Mouse (Mus musculus) brain, embryonic 14.5 days (tissue): Measurements from ENCODE around the gene Tmem38b.

Experiments
- CTCF ChIP-seq: fragments of 200-500 bp; IDR thresholded peaks from 2 replicates; pipeline ENCODE4 v1.5.1; 2012; ENCODE audit warnings: inconsistent platforms, mild to moderate bottlenecking, moderate library complexity, borderline replicate concordance; ENCODE audit not compliant: insufficient read depth, insufficient read length; ENCODE audit errors: extremely low read depth
- POLR2A ChIP-seq: fragments of 200-500 bp; IDR thresholded peaks from 2 replicates; pipeline ENCODE4 v1.6.1; 2012; ENCODE audit warnings: mild to moderate bottlenecking, inconsistent platforms, borderline replicate concordance; ENCODE audit not compliant: poor library complexity, insufficient read depth, insufficient read length, severe bottlenecking; ENCODE audit errors: extremely low read depth

- TF ChIP-seq CTCF (no peak), POLR2A (no peak)
Measured at GRCm38 (mm10) chr4:53795706-53796105, 30.1 kb upstream of the Tmem38b start.
